Mouse (Mus musculus) cerebellum, adult (tissue): Measurements from ENCODE around the gene Trmt112.

Source experiments
- ATAC-seq: cut with Nextera tagmentation; 2 replicates; pipeline ENCODE4 v1.9.2; 2017; ENCODE audit warnings: mild to moderate bottlenecking, moderate library complexity, mixed read lengths; ENCODE audit not compliant: insufficient number of reproducible peaks, low FRiP score, low TSS enrichment

Gene Trmt112

DNA sequence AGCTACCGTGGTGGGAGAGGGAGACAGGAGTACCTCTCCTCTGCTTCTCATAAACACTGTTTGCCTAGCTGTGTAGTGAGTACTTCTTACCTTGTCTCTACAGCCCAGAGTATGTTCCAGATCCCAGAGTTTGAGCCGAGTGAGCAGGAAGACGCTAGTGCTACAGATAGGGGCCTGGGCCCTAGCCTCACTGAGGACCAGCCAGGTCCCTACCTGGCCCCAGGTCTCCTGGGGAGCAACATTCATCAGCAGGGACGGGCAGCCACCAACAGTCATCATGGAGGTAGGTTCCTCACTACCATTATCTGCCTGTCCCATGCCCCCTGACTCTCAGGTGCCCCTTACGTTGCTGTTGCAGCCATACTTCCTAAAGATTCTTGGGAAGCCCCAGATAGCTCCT is 33.3 kb downstream of the Trmt112 start:
- no peak for ATAC-seq

DNA sequence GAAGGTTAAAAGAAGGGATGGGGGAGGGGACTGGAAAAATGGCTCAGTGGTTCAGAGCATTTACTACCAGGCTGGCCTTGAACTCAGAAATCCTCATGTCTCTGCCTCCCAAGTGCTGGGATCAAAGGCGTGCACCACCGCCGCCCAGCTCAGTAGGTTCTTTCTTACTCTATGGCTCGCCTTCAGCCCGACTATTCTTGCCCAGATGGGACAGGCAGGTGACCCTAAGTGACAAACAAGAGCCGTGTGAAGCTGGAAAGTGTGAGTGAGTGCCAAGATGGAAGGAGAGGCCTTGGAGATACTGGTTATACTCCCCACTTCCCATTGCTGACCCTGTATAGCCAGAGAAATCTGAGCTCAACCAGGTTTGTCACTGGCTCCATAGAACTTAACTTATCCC is 34.2 kb downstream of the Trmt112 start:
- ATAC-seq = no peak

DNA sequence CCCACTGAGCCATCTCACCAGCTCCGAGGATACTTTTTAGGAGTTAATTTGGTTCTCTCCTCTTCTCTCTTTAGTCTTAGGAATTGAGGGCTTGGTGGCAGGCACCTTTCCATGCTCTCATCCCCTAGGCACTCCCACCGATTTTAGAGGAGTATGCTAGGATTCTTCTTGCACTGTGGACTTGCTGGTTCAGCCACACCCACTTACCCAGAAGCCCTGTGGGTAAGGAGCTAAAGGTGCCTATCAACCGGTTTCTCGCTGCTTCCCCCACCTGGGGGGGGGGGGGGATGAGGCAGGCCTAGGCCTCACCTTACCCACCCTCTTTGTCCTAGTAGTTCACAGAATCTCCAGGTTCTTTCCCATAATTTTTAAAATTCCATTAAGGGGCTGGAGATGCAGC is 38.2 kb downstream of the Trmt112 start:
- no peak for ATAC-seq

DNA sequence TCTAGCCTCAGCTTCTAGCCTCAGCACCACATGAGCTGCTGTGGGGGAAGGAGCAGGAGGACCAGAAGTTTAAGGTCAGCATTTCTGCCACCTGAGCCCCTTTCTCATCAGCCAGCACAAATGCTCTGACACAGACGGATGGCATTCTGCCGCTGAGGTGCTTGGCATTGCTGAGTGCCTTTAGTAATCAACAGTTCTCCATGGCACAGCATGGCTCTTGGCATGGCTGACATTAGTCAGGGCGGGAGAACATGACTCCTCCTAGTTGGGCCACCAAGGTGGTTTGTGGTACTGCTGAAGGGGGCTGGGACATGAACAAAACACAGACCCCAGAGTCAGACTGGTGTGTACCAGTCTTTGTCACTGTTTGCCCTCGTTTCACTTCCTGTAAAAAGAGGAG is 38.7 kb downstream of the Trmt112 start:
- ATAC-seq = no peak

DNA sequence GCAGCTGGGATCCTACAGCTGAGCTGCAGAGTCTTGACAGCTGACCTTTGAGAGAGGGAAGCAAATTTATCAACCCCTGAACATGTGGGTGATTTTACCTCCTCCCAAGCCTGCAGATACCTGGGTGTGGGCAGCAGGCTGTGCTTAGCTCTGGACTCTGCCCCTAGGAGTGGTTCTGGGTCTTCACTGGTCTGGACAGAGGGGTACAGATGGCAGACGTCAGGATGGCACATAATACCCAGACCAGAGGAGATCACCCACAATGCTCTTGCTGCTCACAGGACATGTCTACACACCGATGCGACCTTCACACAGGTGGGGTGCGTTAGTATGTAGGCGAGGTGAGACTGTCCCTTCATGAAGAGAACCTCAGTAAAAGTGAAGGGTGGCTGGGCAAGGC is 40.0 kb downstream of the Trmt112 start:
- ATAC-seq = no peak

DNA sequence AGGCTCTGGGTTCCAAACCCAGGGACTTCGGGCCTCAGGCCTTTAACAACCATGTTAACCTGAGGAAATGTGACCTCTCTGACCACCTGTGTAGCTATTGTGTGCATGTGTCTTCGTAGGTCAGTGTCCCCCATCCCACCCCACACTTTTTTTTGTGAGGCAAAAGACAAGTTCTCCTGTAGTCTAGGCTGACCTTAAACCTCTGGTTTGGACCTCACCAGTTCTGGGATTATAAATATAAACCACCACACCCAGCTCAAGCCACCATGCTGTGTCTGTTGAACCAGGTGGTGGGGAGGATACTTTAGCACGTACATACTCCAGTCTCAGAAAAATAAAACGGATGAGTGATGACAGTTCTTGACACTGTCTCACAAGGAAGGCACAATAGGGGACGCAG is 40.5 kb downstream of the Trmt112 start:
- no peak for ATAC-seq

DNA sequence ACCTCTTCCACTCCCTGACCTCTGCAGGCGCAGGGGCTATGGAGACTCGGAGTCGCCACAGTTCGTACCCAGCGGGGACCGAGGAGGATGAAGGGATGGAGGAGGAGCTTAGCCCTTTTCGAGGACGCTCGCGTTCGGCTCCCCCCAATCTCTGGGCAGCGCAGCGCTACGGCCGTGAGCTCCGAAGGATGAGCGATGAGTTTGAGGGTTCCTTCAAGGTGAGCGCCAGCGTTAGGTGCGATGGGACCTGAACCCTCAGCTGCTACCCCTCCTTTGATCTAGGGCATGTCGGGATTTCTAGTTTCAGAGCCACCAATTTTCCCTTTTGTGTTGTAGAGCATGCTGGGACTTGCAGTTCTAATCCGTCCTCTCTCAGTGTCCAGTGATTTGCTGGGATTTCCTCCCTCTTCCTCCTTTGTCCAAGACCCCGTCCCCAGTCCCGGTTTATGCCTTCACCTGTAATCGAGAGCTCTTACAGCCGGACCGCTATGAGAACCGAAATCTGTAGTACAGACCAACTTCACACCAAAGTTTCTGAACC is 41.2 kb downstream of the Trmt112 start:
- peak; percentile 16; the same call in 1 of the 2 replicates for ATAC-seq

DNA sequence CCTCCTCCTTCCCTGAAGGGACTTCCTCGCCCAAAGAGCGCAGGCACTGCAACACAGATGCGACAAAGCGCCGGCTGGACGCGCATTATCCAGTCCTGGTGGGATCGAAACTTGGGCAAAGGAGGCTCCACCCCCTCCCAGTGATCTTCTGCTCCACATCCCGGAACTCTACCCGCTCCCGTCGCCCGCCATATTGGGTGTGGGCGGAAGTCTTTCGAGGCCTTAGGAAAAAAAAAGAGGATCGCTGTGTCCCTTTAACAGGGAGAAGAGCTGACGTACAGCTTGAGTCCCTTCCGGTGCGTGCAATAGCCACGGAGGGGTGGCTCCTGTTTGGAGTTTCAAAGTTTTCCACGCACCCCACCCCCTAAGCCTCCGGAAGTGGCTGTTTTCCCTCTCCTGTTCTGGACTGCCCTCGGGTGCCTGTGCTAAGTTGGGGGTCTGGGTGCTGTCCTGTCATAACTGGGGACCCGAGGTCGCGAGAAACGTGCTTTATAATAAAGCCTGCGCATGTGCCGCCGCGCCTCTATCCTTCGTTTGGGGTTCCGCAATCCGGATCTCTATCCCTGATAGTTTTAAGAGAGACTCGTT is 42.0 kb downstream of the Trmt112 start:
- peak; percentile 77 for ATAC-seq

DNA sequence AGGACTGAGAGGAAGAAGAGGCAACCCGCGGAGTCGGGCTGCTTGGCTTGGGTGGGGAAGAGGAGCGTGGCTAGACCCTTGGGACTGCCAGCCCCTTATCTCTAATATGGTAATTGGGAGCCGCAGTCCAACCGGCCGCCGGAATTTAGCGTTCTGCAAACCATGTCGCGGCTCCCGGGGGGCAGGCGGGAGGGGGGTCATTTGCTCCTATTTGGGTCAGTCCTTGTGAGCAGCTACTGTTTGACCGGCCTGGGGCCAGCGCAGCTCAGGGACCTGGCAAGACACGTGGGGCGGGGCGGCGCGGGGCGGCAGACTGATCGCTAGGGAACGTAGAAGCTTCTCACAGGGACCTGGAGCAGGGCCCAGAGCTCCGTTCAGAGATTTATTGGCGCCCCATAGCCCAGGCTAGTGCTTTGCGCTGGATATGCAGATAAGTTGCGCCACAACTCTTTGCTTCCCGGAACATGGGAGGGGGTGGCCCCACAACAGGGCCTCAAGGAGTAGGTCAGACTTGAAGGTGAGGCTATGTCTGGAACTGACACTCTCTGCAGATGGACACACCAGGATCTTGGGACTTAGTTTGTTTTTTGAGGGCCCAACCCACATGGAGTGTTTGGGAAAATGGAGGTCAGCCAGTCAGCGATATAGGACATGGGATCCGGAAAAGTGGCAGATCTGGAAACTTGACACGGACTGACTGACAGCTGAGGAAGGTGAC is 42.7 kb downstream of the Trmt112 start:
- ATAC-seq = 0 out of 2 replicates have a peak, but pooled peaks have one; percentile 19

DNA sequence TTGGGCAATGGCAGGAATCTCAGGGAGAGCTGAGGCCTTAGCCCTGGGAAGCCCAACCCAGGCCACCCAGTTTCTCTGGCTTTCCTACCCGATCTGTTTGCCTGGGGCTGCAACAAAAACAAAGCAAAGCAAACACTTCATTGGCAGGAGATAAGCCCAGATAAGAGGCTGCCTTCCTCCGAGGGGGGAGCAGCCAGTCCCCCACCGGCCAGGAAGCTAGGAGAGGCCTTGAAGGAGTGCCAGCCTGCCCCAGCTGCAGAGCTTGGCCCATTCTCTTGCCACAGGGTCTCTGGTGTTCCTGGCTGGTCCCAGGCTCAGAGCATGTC is 43.2 kb downstream of the Trmt112 start:
- no peak for ATAC-seq

DNA sequence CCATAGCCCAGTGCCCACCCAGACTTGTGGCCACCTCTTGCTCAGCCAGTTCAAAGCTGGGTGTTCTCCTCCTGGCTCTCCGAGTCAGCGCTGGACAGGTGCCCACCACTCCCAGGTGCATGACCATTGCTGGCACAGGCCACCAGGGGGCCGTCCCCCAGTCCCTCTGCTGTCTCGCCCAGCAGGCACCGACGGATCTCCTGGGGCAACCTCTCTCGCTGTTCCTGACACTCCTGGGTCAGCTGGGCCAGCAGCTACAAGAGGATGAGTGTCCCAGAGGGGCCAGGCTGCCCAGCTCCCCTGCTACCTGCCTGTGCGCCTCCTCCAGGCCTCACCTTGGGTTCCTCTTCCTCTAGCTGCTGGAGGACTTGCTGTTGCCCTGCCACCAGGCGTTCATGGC is 44.5 kb downstream of the Trmt112 start:
- ATAC-seq = no peak

DNA sequence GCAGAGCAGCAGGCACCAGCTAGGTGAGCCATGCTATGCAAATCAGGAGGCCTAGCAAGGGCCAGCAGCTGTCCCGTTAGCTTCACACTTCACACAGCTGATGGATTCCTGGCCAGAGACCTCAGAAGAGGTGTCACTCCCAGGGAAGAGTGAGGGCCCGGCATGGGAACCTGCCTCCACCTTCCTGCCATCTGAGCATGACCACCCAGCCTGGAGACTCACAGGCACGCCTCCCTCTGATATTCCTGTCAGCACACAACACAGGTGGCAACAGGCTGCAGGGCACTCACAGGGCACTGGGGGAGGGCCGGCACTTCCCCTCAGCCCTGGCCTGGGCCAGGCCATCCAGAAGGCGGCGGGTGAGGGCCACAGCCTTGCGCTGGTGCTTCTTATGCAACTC is 45.9 kb downstream of the Trmt112 start:
- ATAC-seq = no peak

DNA sequence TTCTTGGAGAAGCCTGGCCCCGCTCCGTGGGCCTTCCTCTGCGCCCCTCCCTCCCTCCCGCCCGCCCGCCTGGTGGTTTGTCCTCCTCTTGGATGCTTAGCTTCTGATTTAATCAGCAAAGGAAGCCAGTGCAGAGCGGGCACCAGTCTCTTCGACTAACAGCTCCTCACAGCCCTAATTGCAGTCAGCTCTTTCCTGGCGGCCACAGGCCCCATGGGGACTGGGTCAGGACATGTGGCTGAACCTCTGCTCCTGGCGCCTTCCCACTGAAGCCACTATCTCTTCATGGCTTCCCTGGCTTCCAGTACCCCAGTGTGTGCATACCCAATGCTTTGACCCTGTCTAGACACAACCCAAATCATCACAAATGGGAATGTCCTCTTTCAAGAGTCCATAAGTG is 47.0 kb downstream of the Trmt112 start:
- no peak for ATAC-seq
